Mouse (Mus musculus): ENCODE results near the gene Gm42742. TPM values are rescaled to one million over a fixed set of nuclear protein-coding genes. Genes with fewer than 3 reads are reported as not detected.

The Gm42742 gene
- 10 to 100 TPM; 53.6 to 62.4 TPM for total RNA-seq (2021)
- long read RNA-seq, experiment 1, partial matches to known transcripts, result 5 of 24 reads
- long read RNA-seq, experiment 1, other reads (novel, unspliced or antisense), result 19 of 24 reads
- long read RNA-seq, experiment 2, partial matches to known transcripts, result 12 of 29 reads
- long read RNA-seq, experiment 2, other reads (novel, unspliced or antisense), result 17 of 29 reads

- TF ChIP-seq CTCF (conservative IDR thresholded peaks at IDR 0.05), result no peak
- Histone ChIP-seq H3K4me3 (peak within 1 kb of the TSS; percentile 77), H3K27ac (peak within 1 kb of the TSS; percentile 99)
- DNase-seq (ENCODE audit: low spot score in 2 of 2), result peak; percentile 62 to 72
Observed at GRCm38 (mm10) chr7:127020901-127021562, at the start of gene Gm42742, which contains the start of gene Prrt2. Gene Gm42742 (minus strand): TSS chr7:127021097. Gene Prrt2 (minus strand): TSS chr7:127021211.

- DNase-seq (ENCODE audit: low spot score in 2 of 2), result no peak
- Histone ChIP-seq H3K27ac (no peak overlapping the region), H3K4me3 (no peak overlapping the region)
- TF ChIP-seq CTCF (conservative IDR thresholded peaks at IDR 0.05), result no peak
Observed at GRCm38 (mm10) chr7:127066317-127066716, 45.4 kb upstream of the Gm42742 start.

- TF ChIP-seq CTCF (conservative IDR thresholded peaks at IDR 0.05), result no peak
- no peak for DNase-seq (ENCODE audit: low spot score in 2 of 2)
Observed at GRCm38 (mm10) chr7:127065538-127065937, 44.6 kb upstream of the Gm42742 start.

GRCm38 (mm10) chr7:127055026-127055585, 34.2 kb upstream of the Gm42742 start:
- no peak overlapping the region for H3K4me3 ChIP-seq
- no peak overlapping the region for H3K27ac ChIP-seq
- DNase-seq (ENCODE audit: low spot score in 2 of 2), result no peak
- no peak for TF ChIP-seq CTCF (conservative IDR thresholded peaks at IDR 0.05)

More at GRCm38 (mm10) chr7:127065538-127065937, 44.6 kb upstream of the Gm42742 start:
- H3K4me3 ChIP-seq, result no peak overlapping the region
- H3K27ac ChIP-seq, result no peak overlapping the region

- no peak for TF ChIP-seq CTCF (conservative IDR thresholded peaks at IDR 0.05)
- peak; percentile 88 to 91 for DNase-seq (ENCODE audit: low spot score in 2 of 2)
- Histone ChIP-seq H3K4me3 (peak within 1 kb of the TSS; percentile 68), H3K27ac (peak within 1 kb of the TSS; percentile 89)
Observed at GRCm38 (mm10) chr7:127041851-127042672, 21.2 kb upstream of the Gm42742 start, which contains the start of gene Kif22. Gene Kif22 (minus strand): TSS chr7:127042471.

- H3K27ac ChIP-seq, result no peak overlapping the region
Observed at GRCm38 (mm10) chr7:127031244-127031643, 10.3 kb upstream of the Gm42742 start.

GRCm38 (mm10) chr7:127030172-127030571, 9.3 kb upstream of the Gm42742 start:
- Histone ChIP-seq H3K27ac (no peak overlapping the region), H3K4me3 (no peak overlapping the region)
- no peak for DNase-seq (ENCODE audit: low spot score in 2 of 2)
- TF ChIP-seq CTCF (conservative IDR thresholded peaks at IDR 0.05), result no peak

More at GRCm38 (mm10) chr7:127031244-127031643, 10.3 kb upstream of the Gm42742 start:
- H3K4me3 ChIP-seq, result no peak overlapping the region
- no peak for DNase-seq (ENCODE audit: low spot score in 2 of 2)
- no peak for TF ChIP-seq CTCF (conservative IDR thresholded peaks at IDR 0.05)

- no peak for TF ChIP-seq CTCF (conservative IDR thresholded peaks at IDR 0.05)
- DNase-seq (ENCODE audit: low spot score in 2 of 2), result peak in 1 of 2 experiments; percentile 26
- peak overlapping the region; percentile 97 for H3K27ac ChIP-seq
- peak overlapping the region; percentile 83 for H3K4me3 ChIP-seq
Observed at GRCm38 (mm10) chr7:127027885-127028284, 7.0 kb upstream of the Gm42742 start.

- peak within 1 kb of the TSS; percentile 97 for H3K27ac ChIP-seq
- no peak; the same call in 1 of the 2 replicates for TF ChIP-seq CTCF (conservative IDR thresholded peaks at IDR 0.05)
Observed at GRCm38 (mm10) chr7:127026984-127027726, 6.3 kb upstream of the Gm42742 start, which contains the start of gene Maz. Gene Maz (minus strand): TSS chr7:127027037.

GRCm38 (mm10) chr7:127026616-127026983, 5.7 kb upstream of the Gm42742 start:
- Histone ChIP-seq H3K4me3 (peak overlapping the region; percentile 83; the same call in 1 of the 2 replicates), H3K27ac (peak overlapping the region; percentile 97)
- no peak for DNase-seq (ENCODE audit: low spot score in 2 of 2)
- no peak for TF ChIP-seq CTCF (conservative IDR thresholded peaks at IDR 0.05)

More at GRCm38 (mm10) chr7:127026984-127027726, 6.3 kb upstream of the Gm42742 start, which contains the start of gene Maz:
- peak; percentile 99 for DNase-seq (ENCODE audit: low spot score in 2 of 2)
- H3K4me3 ChIP-seq, result peak within 1 kb of the TSS; percentile 83

GRCm38 (mm10) chr7:127026161-127026600, 5.3 kb upstream of the Gm42742 start:
- Histone ChIP-seq H3K27ac (peak overlapping the region; percentile 97), H3K4me3 (peak overlapping the region; percentile 77)
- peak in 1 of 2 experiments; percentile 59 for DNase-seq (ENCODE audit: low spot score in 2 of 2)
- TF ChIP-seq CTCF (conservative IDR thresholded peaks at IDR 0.05), result no peak
